Comparison of ENCODE assay signal across 8 mouse cellular contexts in genomic region chr1:23921711-23922529, GRCm38 (mm10). TPM values are rescaled to one million over a fixed set of nuclear protein-coding genes. Genes with fewer than 3 reads are reported as not detected.
A peak's percentile ranks its signal among the peaks of the same experiment; 100 is the strongest.
DNase-seq lines count a peak whose midpoint lies in the region; ATAC-seq lines count a peak whose summit lies in the region.

TSS of gene Smap1 (minus strand) at chr1:23922317.

- ATAC-seq in inflammation-experienced regulatory T-cells, adult 6 months: peak; percentile 68
- peak; percentile 71 for ATAC-seq in megakaryocyte progenitor cell, adult 5-6 weeks (replicated peaks; ENCODE audit: poor library complexity)

- intact Hi-C loops in left cerebral cortex, postnatal 10 days (cut with DNase I): loop anchor here (5.0 kb wide), 1 partner anchor 85 kb away; the partner anchor contains the start of gene Sdhaf4

- DNase-seq in adrenal gland, adult 18-20 months (ENCODE audit: low spot score in 2 of 2): peak; percentile 72 to 79
- DNase-seq in embryo, embryonic 11 days: peak; percentile 94
- peak; percentile 87 for DNase-seq in gastrocnemius, postnatal 25 days
- DNase-seq in left cerebral cortex, postnatal 10 days (ENCODE audit: extremely low spot score in 1 of 2, low spot score in 2 of 2): peak; percentile 69 to 91
- DNase-seq in right cerebral cortex, postnatal 10 days (ENCODE audit: low spot score in 2 of 2): peak; percentile 89 to 90
- DNase-seq in urinary bladder, postnatal 14 days (ENCODE audit: low spot score): peak; percentile 80

RNA-seq across cellular contexts. Expression of gene Smap1, which starts in this region (rescaled TPM):
- total RNA-seq in adrenal gland, adult 18-20 months (2021): 10 to 100 TPM; 55.6 to 60.1 TPM
- total RNA-seq in gastrocnemius, postnatal 25 days (2021): 10 to 100 TPM; 29.3 to 31.6 TPM
- polyA plus RNA-seq in inflammation-experienced regulatory T-cells, adult 6 months (2017; shearing (Covaris generic)): 10 to 100 TPM; 40.4 to 58.4 (median 53.7) TPM
- 100 to 1,000 TPM; 223 to 237 TPM for total RNA-seq in left cerebral cortex, postnatal 10 days (2021)
- 63.0 and 69.0 TPM in 2 replicates for total RNA-seq in megakaryocyte progenitor cell, adult 5-6 weeks (2015)
- 36.3 and 36.9 TPM in 2 replicates for total RNA-seq in megakaryocyte progenitor cell, adult 5-6 weeks (2017)

Comparison
In these comparisons a context has a peak if more than half of its experiments do, and no peak if none do; other contexts are left out.
1. Peak in every context shown above with its lines: DNase-seq and ATAC-seq.